Mouse (Mus musculus) embryonic facial prominence, embryonic 12.5 days (tissue): ENCODE data around the gene Grik3. TPM values are rescaled to one million over a fixed set of nuclear protein-coding genes. Genes with fewer than 3 reads are reported as not detected.

ENCODE experiments used
- ATAC-seq: fragments of 200-750 bp; cut with Nextera tagmentation; 2 replicates; pipeline ENCODE4 v1.8.0; 2017; ENCODE audit not compliant: insufficient number of reproducible peaks, insufficient read depth, low FRiP score, low TSS enrichment
- H3K27ac ChIP-seq: fragments of 300-500 bp; sonication (generic); 2 replicates; pipeline ENCODE4 v1.5.1; 2016; ENCODE audit warnings: mild to moderate bottlenecking
- H3K27me3 ChIP-seq: fragments of 300-500 bp; sonication (generic); 2 replicates; pipeline ENCODE4 v1.6.1; 2016; ENCODE audit warnings: mild to moderate bottlenecking, moderate library complexity
- H3K36me3 ChIP-seq: fragments of 300-500 bp; sonication (generic); 2 replicates; pipeline ENCODE4 v1.6.1; 2016; ENCODE audit warnings: mild to moderate bottlenecking
- H3K4me1 ChIP-seq: fragments of 300-500 bp; sonication (generic); 2 replicates; pipeline ENCODE4 v1.6.1; 2016
- H3K4me2 ChIP-seq: fragments of 300-500 bp; sonication (generic); replicated peaks from 2 replicates; pipeline ENCODE4 v1.6.1; 2016; ENCODE audit warnings: mild to moderate bottlenecking, moderate library complexity
- H3K4me3 ChIP-seq: fragments of 300-500 bp; sonication (generic); 2 replicates; pipeline ENCODE4 v1.5.1; 2016; ENCODE audit warnings: mild to moderate bottlenecking
- H3K9ac ChIP-seq: fragments of 300-500 bp; sonication (generic); 2 replicates; pipeline ENCODE4 v1.6.1; 2016; ENCODE audit warnings: mild to moderate bottlenecking, moderate library complexity
- H3K9me3 ChIP-seq: fragments of 300-500 bp; sonication (generic); 2 replicates; pipeline ENCODE4 v1.6.1; 2016; ENCODE audit warnings: mild to moderate bottlenecking, moderate library complexity
- WGBS: fragments of 180-500 bp; shearing (Covaris S2); methylation state at CpG from one replicate; pipeline ENCODE4 v1.1.7; 2016; 5-methylcytosine and 5-hydroxymethylcytosine counted together
- polyA plus RNA-seq: library from polyadenylated mRNA; unstranded; fragments of >200 nt; fragmentation: Nextera tagmentation; extraction: Ambion mirVana; gene quantifications from 2 replicates; pipeline ENCODE4 v1.2.1, GENCODE M21; 2016

The Grik3 gene
- polyA plus RNA-seq, 1 experiment from 2014 or later, result 0.32 TPM

GRCm38 (mm10) chr4:125478071-125478470 is 12.4 kb upstream of the Grik3 start:
- Histone ChIP-seq H3K36me3 (no peaks in the 10 kb centered on the region), H3K4me3 (no peak overlapping the region), H3K4me1 (peaks cover 4% of the 10 kb centered on the region; the same call in 1 of the 2 replicates), H3K9me3 (no peaks in the 10 kb centered on the region), H3K9ac (no peak overlapping the region), H3K27me3 (peaks cover 25% of the 10 kb centered on the region), H3K4me2 (no peak overlapping the region), H3K27ac (no peak overlapping the region)
- WGBS, result 27% methylated on average over 12 of the region's 12 CpGs
- no peak for ATAC-seq

GRCm38 (mm10) chr4:125481256-125481655 is 9.2 kb upstream of the Grik3 start:
- Histone ChIP-seq H3K27ac (no peak overlapping the region), H3K27me3 (peaks cover 57% of the 10 kb centered on the region), H3K9ac (no peak overlapping the region), H3K36me3 (no peaks in the 10 kb centered on the region), H3K4me1 (peaks cover 4% of the 10 kb centered on the region; the same call in 1 of the 2 replicates), H3K9me3 (no peaks in the 10 kb centered on the region), H3K4me2 (no peak overlapping the region), H3K4me3 (no peak overlapping the region)
- no peak for ATAC-seq
- 21% methylated on average over 3 of the region's 3 CpGs for WGBS

- Histone ChIP-seq H3K4me3 (no peak overlapping the region), H3K9ac (no peak overlapping the region), H3K27me3 (peaks cover 80% of the 10 kb centered on the region), H3K9me3 (no peaks in the 10 kb centered on the region), H3K4me2 (no peak overlapping the region), H3K4me1 (no peaks in the 10 kb centered on the region), H3K27ac (no peak overlapping the region), H3K36me3 (no peaks in the 10 kb centered on the region)
- 23% methylated on average over 8 of the region's 8 CpGs for WGBS
- ATAC-seq, result no peak
Measured at GRCm38 (mm10) chr4:125484131-125484530, 6.4 kb upstream of the Grik3 start.

- ATAC-seq, result no peak
Measured at GRCm38 (mm10) chr4:125485416-125486239, 4.9 kb upstream of the Grik3 start.

GRCm38 (mm10) chr4:125486616-125487015 is 3.9 kb upstream of the Grik3 start:
- H3K4me2 ChIP-seq, result no peak overlapping the region
- H3K4me1 ChIP-seq, result peaks cover 11% of the 10 kb centered on the region; the same call in 1 of the 2 replicates
- H3K27ac ChIP-seq, result no peak overlapping the region
- H3K9ac ChIP-seq, result no peak overlapping the region
- no peak for ATAC-seq
- no peaks in the 10 kb centered on the region for H3K9me3 ChIP-seq
- WGBS, result 5% methylated on average over 13 of the region's 13 CpGs
- H3K36me3 ChIP-seq, result no peaks in the 10 kb centered on the region
- peaks cover 100% of the 10 kb centered on the region for H3K27me3 ChIP-seq
- H3K4me3 ChIP-seq, result no peak overlapping the region

More at GRCm38 (mm10) chr4:125485416-125486239, 4.9 kb upstream of the Grik3 start:
- H3K4me1 ChIP-seq, result peaks cover 2% of the 10 kb centered on the region; the same call in 1 of the 2 replicates
- no peak overlapping the region for H3K9ac ChIP-seq
- peaks cover 92% of the 10 kb centered on the region for H3K27me3 ChIP-seq
- H3K9me3 ChIP-seq, result no peaks in the 10 kb centered on the region
- H3K4me2 ChIP-seq, result no peak overlapping the region
- WGBS, result 39% methylated on average over 15 of the region's 15 CpGs
- H3K4me3 ChIP-seq, result no peak overlapping the region
- no peaks in the 10 kb centered on the region for H3K36me3 ChIP-seq
- no peak overlapping the region for H3K27ac ChIP-seq

- Histone ChIP-seq H3K27me3 (peaks cover 100% of the 10 kb centered on the region), H3K36me3 (no peaks in the 10 kb centered on the region), H3K4me2 (no peak overlapping the region), H3K4me1 (peaks cover 12% of the 10 kb centered on the region; the same call in 1 of the 2 replicates), H3K9me3 (no peaks in the 10 kb centered on the region), H3K4me3 (no peak overlapping the region), H3K9ac (no peak overlapping the region), H3K27ac (no peak overlapping the region)
- no peak for ATAC-seq
- 3% methylated on average over 7 of the region's 7 CpGs for WGBS
Measured at GRCm38 (mm10) chr4:125487031-125487430, 3.5 kb upstream of the Grik3 start.

GRCm38 (mm10) chr4:125488796-125489637 is 1.5 kb upstream of the Grik3 start:
- no peak for ATAC-seq
- peaks cover 12% of the 10 kb centered on the region; the same call in 1 of the 2 replicates for H3K4me1 ChIP-seq
- H3K9me3 ChIP-seq, result no peaks in the 10 kb centered on the region
- no peaks in the 10 kb centered on the region for H3K36me3 ChIP-seq
- H3K4me2 ChIP-seq, result no peak overlapping the region
- H3K27ac ChIP-seq, result no peak overlapping the region
- H3K27me3 ChIP-seq, result peaks cover 100% of the 10 kb centered on the region
- H3K9ac ChIP-seq, result no peak overlapping the region
- WGBS, result 2% methylated on average over 26 of the region's 26 CpGs
- no peak overlapping the region; the same call in 1 of the 2 replicates for H3K4me3 ChIP-seq

GRCm38 (mm10) chr4:125489901-125490590 is 454 bp upstream of the Grik3 start:
- Histone ChIP-seq H3K4me3 (peak overlapping the region; percentile 43), H3K27ac (no peak overlapping the region), H3K27me3 (peaks cover 100% of the 10 kb centered on the region), H3K9me3 (no peaks in the 10 kb centered on the region), H3K36me3 (no peaks in the 10 kb centered on the region), H3K9ac (peak overlapping the region; percentile 45), H3K4me1 (peaks cover 12% of the 10 kb centered on the region; the same call in 1 of the 2 replicates), H3K4me2 (peak overlapping the region; percentile 75)
- under 1% methylated on average over 73 of the region's 81 CpGs for WGBS
- no peak; the same call in 1 of the 2 replicates for ATAC-seq

GRCm38 (mm10) chr4:125491505-125492121 is 1.1 kb downstream of the Grik3 start:
- Histone ChIP-seq H3K4me2 (peak overlapping the region; percentile 75), H3K36me3 (no peaks in the 10 kb centered on the region), H3K9me3 (no peaks in the 10 kb centered on the region), H3K27me3 (peaks cover 100% of the 10 kb centered on the region), H3K9ac (no peak overlapping the region), H3K4me3 (peak overlapping the region; percentile 43), H3K4me1 (peaks cover 12% of the 10 kb centered on the region; the same call in 1 of the 2 replicates), H3K27ac (no peak overlapping the region)
- ATAC-seq, result no peak
- under 1% methylated on average over 42 of the region's 42 CpGs for WGBS

- Histone ChIP-seq H3K4me2 (peak overlapping the region; percentile 75; the same call in 1 of the 2 replicates), H3K36me3 (no peaks in the 10 kb centered on the region), H3K4me1 (peaks cover 12% of the 10 kb centered on the region; the same call in 1 of the 2 replicates), H3K27me3 (peaks cover 100% of the 10 kb centered on the region), H3K9ac (no peak overlapping the region), H3K27ac (no peak overlapping the region), H3K4me3 (peak overlapping the region; percentile 43), H3K9me3 (no peaks in the 10 kb centered on the region)
- 12% methylated on average over 9 of the region's 9 CpGs for WGBS
- no peak for ATAC-seq
Measured at GRCm38 (mm10) chr4:125492122-125492505, 1.6 kb downstream of the Grik3 start.

GRCm38 (mm10) chr4:125492706-125493105 is 2.2 kb downstream of the Grik3 start:
- H3K27me3 ChIP-seq, result peaks cover 100% of the 10 kb centered on the region
- no peak overlapping the region for H3K4me2 ChIP-seq
- no peaks in the 10 kb centered on the region for H3K36me3 ChIP-seq
- no peak overlapping the region for H3K27ac ChIP-seq
- 22% methylated on average over 9 of the region's 9 CpGs for WGBS
- H3K4me1 ChIP-seq, result peaks cover 12% of the 10 kb centered on the region; the same call in 1 of the 2 replicates
- H3K9me3 ChIP-seq, result no peaks in the 10 kb centered on the region
- ATAC-seq, result no peak
- no peak overlapping the region for H3K9ac ChIP-seq
- H3K4me3 ChIP-seq, result no peak overlapping the region
